Mouse (Mus musculus) kidney, adult 11 months (tissue): Measurements from ENCODE around the gene Sept14.

Source experiments
- DNase-seq: peaks from one replicate; pipeline ENCODE4 v3.0.0; 2022

Gene Sept14

GRCm38 (mm10) chr5:129667851-129668250 lies 40.5 kb downstream of the Sept14 start:
- DNase-seq, result no peak

- DNase-seq, result no peak
Measured at GRCm38 (mm10) chr5:129666271-129666909, 41.9 kb downstream of the Sept14 start.

- DNase-seq, result no peak
Measured at GRCm38 (mm10) chr5:129664090-129664489, 44.2 kb downstream of the Sept14 start.

- DNase-seq, result no peak
Measured at GRCm38 (mm10) chr5:129657931-129658330, 50.4 kb downstream of the Sept14 start.

- DNase-seq, result no peak
Measured at GRCm38 (mm10) chr5:129657016-129657415, 51.3 kb downstream of the Sept14 start.

GRCm38 (mm10) chr5:129650858-129651257 lies 57.5 kb downstream of the Sept14 start:
- DNase-seq, result no peak
